Mouse (Mus musculus): ENCODE results near the gene Ostm1.

DNA sequence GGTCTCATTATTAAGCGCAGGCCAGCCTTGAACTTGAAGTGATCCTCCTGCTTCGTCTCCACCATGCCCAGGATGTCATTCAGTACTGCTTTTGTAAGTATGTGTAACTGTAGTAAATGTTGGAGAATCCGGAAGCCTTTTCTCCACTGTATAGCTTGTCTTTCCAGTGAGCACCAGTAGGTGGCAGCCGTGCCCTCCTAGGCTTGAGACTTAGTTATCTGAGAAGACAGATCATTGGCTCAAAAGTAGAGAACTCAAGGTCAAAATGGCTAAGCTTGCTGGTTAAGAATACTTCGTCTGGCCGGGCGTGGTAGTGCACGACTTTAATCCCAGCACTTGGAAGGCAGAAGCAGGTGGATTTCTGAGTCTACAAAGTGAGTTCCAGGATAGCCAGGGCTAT is 113.4 kb downstream of the Ostm1 start:
- TF ChIP-seq CTCF (IDR thresholded peaks at IDR 0.05; ENCODE audit: borderline replicate concordance, insufficient read depth, low read depth, low read length) (peak; percentile 79), POLR2A (IDR thresholded peaks at IDR 0.05; ENCODE audit: borderline replicate concordance, insufficient read depth, low read length) (no peak)

Data from cerebellum, adult 2 months (tissue).